Mouse (Mus musculus) limb, embryonic 10.5 days (tissue): ENCODE data around the gene Ttc6. TPM values are rescaled to one million over a fixed set of nuclear protein-coding genes. Genes with fewer than 3 reads are reported as not detected.
A peak's percentile ranks its signal among the peaks of the same experiment; 100 is the strongest.

ENCODE experiments used
- DNase-seq: peaks from one replicate; pipeline ENCODE4 v3.0.0-alpha.2; 2017; ENCODE audit warnings: low spot score
- H3K27ac ChIP-seq: fragments of 300-500 bp; sonication (generic); 2 replicates; pipeline ENCODE4 v1.5.1; 2016; ENCODE audit warnings: mild to moderate bottlenecking
- H3K27me3 ChIP-seq: fragments of 300-500 bp; sonication (generic); 2 replicates; pipeline ENCODE4 v1.6.1; 2016; ENCODE audit warnings: low read depth, mild to moderate bottlenecking; ENCODE audit not compliant: poor library complexity, severe bottlenecking
- H3K36me3 ChIP-seq: fragments of 300-500 bp; sonication (generic); 2 replicates; pipeline ENCODE4 v1.6.1; 2016; ENCODE audit warnings: mild to moderate bottlenecking, moderate library complexity
- H3K4me1 ChIP-seq: fragments of 300-500 bp; sonication (generic); 2 replicates; pipeline ENCODE4 v1.6.1; 2016
- H3K4me3 ChIP-seq: fragments of 300-500 bp; sonication (generic); 2 replicates; pipeline ENCODE4 v1.5.1; 2016; ENCODE audit warnings: mild to moderate bottlenecking, moderate library complexity
- H3K9me3 ChIP-seq: fragments of 300-500 bp; sonication (generic); replicated peaks from 2 replicates; pipeline ENCODE4 v1.6.1; 2016; ENCODE audit warnings: mild to moderate bottlenecking
- WGBS: fragments of 180-500 bp; shearing (Covaris S2); methylation state at CpG from one replicate; pipeline ENCODE4 v1.1.7; 2016; 5-methylcytosine and 5-hydroxymethylcytosine counted together
- polyA plus RNA-seq: library from polyadenylated mRNA; unstranded; fragments of >200 nt; fragmentation: Nextera tagmentation; extraction: Ambion mirVana; gene quantifications from 2 replicates; pipeline ENCODE4 v1.2.1, GENCODE M21; 2016

Ttc6 gene
- 0.04 and 0.05 TPM in 2 replicates for polyA plus RNA-seq

DNA sequence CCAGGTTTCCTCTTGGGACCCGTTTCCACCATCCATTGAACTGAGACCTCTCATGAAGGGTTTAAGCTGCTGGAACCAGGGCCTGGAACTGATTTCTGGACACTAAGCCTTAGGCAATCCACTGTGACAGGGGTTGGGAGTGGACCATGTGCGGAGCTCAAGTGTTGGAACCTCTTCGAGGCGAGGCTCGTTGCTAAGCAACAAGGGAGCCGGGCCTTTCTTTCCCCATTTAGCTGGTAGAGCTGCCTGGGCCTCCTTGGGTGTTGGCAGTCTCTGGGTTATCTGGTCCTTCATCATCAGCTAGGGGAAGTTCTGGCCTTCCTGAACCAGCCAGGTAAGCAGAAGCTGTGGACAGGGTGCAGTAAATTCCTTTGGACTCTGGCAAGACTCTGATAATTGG lies at the start of gene Ttc6:
Gene Ttc6, plus strand, starts transcription at position 205 of the 400 bp plus-strand sequence.
- H3K4me3 ChIP-seq: no peak within 1 kb of the TSS
- no peaks in the 10 kb centered on the region for H3K9me3 ChIP-seq
- peaks cover 4% of the 10 kb centered on the region; the same call in 1 of the 2 replicates for H3K27me3 ChIP-seq
- no peaks in the 10 kb centered on the region for H3K36me3 ChIP-seq
- H3K4me1 ChIP-seq: no peaks in the 10 kb centered on the region
- DNase-seq: no peak
- WGBS: 83% methylated on average over 6 of the region's 6 CpGs
- H3K27ac ChIP-seq: no peak within 1 kb of the TSS

DNA sequence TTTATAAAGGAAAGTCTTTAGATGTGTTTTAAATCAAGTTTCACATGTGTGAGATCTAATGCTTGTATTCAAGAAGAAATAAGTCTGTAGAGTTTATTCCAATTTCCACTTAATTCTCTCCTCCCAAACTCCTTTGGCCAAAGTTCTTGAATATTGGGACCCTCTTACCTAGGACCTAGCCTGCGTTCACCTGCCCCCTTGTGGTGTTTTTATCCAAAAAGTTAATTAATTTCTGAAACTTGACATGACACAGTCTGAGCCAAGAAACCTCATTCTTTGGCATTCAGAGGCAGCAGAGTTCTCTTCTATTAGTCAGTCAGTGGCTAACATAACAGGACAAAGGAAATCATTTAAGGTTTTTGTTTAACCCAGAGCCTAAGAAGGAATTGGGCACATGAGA lies 49.4 kb upstream of the Ttc6 start:
- no peaks in the 10 kb centered on the region for H3K27me3 ChIP-seq
- H3K36me3 ChIP-seq: no peaks in the 10 kb centered on the region
- DNase-seq: no peak
- 56% methylated on average over 1 of the region's 1 CpGs for WGBS
- no peaks in the 10 kb centered on the region for H3K9me3 ChIP-seq
- H3K27ac ChIP-seq: no peak overlapping the region
- H3K4me1 ChIP-seq: no peaks in the 10 kb centered on the region
- no peak overlapping the region for H3K4me3 ChIP-seq

DNA sequence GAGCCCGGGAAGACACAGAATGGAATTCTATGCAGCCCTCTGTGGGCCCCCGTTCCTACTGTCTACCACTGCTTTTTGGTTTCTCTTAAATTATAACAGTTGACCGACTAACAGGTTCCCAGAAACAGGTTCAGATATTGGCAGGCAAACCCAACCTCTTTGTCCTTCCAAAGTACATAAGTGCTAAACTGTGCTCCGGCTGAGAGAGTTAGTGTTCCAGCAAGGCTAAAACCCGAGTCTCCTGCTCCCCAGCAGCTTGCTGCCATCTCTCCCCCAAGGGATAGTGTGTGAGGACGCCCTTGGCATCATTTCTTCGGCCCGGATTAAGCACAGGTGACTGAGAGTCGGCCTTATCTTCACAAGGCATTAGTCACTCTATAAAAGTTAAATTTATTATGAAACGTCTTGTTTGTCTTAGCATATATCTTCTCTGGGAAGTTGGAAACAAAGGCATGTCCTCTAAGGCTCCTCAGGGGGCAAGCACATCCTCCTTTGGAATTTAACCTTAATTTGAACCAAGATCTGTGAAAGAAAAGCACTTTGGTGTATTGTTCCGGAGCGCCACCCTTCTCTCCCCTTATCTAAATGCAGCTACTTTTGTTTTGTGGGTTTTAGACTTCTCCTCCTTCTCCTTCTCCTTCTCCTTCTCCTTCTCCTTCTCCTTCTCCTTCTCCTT lies 48.1 kb upstream of the Ttc6 start:
- WGBS: 60% methylated on average over 12 of the region's 12 CpGs
- no peak for DNase-seq
- H3K9me3 ChIP-seq: no peaks in the 10 kb centered on the region
- no peaks in the 10 kb centered on the region for H3K27me3 ChIP-seq
- no peak overlapping the region for H3K27ac ChIP-seq
- H3K4me1 ChIP-seq: no peaks in the 10 kb centered on the region
- no peaks in the 10 kb centered on the region for H3K36me3 ChIP-seq
- H3K4me3 ChIP-seq: no peak overlapping the region

DNA sequence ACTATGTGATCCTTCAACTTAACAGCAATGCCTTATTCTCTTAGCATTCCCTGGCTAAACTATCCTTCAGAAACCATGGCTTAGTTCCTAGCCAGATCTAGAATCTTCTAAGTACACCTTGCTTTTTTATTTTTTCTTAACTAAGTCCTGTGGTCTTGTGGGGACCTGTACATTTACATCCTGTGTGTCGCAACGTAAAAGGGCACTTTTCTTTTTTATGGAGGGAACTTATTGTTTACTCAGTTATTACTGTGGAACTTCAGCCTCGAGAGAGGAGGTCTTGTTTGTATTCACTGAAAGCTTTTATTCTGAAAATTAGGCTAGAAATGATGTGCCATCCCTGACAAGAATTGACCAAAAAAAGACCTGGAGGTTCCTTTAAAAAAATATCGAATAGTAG lies 35.6 kb upstream of the Ttc6 start:
- Histone ChIP-seq H3K27me3 (peaks cover 32% of the 10 kb centered on the region), H3K36me3 (no peaks in the 10 kb centered on the region), H3K4me3 (no peak overlapping the region), H3K9me3 (no peaks in the 10 kb centered on the region), H3K27ac (no peak overlapping the region), H3K4me1 (peaks cover 6% of the 10 kb centered on the region; the same call in 1 of the 2 replicates)
- DNase-seq: no peak
- 88% methylated on average over 4 of the region's 4 CpGs for WGBS

DNA sequence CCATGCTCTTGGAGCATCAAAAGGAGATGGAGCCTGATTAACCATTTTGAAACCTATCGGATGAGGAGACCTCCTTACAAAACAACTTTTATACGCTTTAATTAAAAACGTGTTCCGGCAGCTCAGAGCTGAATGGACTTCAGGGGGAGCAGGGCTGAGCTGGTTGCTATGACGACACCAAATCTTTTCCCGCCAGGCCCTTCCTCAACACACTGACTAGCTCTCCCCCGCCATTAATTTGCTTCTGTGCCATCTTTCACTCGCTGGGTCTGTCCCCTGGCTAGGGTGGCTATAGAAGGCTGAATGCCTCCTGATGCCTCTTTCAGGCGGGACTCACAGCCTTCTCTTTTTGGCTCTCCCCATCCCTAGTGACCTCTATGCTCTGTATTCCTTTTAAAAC lies 33.4 kb upstream of the Ttc6 start:
- Histone ChIP-seq H3K27ac (no peak overlapping the region), H3K27me3 (peaks cover 53% of the 10 kb centered on the region), H3K4me3 (no peak overlapping the region), H3K4me1 (peaks cover 13% of the 10 kb centered on the region), H3K36me3 (no peaks in the 10 kb centered on the region), H3K9me3 (no peaks in the 10 kb centered on the region)
- WGBS: 17% methylated on average over 9 of the region's 9 CpGs
- no peak for DNase-seq

DNA sequence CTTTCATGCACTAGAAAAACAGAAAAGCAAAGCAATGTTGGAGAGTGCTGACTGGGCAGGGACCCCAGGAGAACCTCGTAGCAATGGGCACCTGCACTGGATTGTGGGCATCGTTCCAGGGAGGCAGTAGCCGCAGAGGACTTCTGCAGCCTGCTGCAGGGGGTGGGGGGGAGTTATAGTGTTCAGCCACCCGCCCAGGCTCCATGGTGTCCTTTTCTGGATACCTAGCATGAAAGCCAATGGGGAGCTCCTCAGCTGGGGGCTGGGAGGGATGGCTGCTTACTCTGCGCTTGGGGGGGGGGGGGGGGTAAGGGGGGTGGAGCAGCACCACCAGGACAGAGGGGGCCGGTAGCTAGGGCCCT lies 29.4 kb upstream of the Ttc6 start:
- no peak for DNase-seq
- peaks cover 26% of the 10 kb centered on the region for H3K4me1 ChIP-seq
- H3K9me3 ChIP-seq: no peaks in the 10 kb centered on the region
- under 1% methylated on average over 6 of the region's 6 CpGs for WGBS
- H3K4me3 ChIP-seq: peak overlapping the region; percentile 37
- peaks cover 94% of the 10 kb centered on the region for H3K27me3 ChIP-seq
- peak overlapping the region; percentile 44; the same call in 1 of the 2 replicates for H3K27ac ChIP-seq
- no peaks in the 10 kb centered on the region for H3K36me3 ChIP-seq

DNA sequence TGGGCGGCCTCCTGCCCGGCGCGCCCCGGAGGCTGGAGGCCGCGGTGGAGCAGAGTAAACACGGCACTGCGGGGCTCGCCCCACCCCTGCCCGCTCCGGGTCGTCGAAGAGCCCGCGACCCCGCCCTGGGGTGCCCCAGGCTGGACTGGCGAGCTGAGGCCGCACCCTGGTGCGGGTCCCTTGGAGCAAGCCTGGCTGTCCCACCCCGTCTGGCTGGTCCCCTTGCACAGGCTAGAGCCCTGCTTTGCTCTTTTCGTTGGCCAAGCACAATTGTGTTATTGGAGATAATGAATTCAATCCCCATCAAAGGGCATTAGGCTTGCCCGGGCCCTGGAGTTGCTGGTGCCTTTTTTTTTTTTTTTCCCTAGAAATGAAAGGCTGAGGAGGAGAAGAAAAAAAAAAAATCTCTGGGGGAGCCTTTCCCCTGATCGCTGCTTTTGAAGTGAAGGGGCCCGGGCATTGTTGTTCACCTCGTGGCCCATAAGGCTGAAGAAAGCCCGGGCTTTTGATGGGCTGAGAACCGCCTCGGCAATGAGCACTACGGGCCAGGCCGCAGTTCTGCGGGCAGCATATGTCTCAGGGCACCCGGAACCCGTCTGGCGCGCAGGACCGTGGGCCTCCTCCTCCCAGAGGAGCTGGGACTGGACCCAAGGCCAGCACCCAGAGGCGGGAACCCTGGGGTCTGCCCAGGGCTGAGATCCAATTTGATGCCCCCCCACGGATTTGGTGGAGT lies 28.9 kb upstream of the Ttc6 start:
- WGBS: under 1% methylated on average over 39 of the region's 39 CpGs
- Histone ChIP-seq H3K27ac (peak overlapping the region; percentile 44), H3K9me3 (no peaks in the 10 kb centered on the region), H3K4me1 (peaks cover 26% of the 10 kb centered on the region), H3K36me3 (no peaks in the 10 kb centered on the region), H3K27me3 (peaks cover 98% of the 10 kb centered on the region), H3K4me3 (peak overlapping the region; percentile 37)
- DNase-seq: peak; percentile 50

DNA sequence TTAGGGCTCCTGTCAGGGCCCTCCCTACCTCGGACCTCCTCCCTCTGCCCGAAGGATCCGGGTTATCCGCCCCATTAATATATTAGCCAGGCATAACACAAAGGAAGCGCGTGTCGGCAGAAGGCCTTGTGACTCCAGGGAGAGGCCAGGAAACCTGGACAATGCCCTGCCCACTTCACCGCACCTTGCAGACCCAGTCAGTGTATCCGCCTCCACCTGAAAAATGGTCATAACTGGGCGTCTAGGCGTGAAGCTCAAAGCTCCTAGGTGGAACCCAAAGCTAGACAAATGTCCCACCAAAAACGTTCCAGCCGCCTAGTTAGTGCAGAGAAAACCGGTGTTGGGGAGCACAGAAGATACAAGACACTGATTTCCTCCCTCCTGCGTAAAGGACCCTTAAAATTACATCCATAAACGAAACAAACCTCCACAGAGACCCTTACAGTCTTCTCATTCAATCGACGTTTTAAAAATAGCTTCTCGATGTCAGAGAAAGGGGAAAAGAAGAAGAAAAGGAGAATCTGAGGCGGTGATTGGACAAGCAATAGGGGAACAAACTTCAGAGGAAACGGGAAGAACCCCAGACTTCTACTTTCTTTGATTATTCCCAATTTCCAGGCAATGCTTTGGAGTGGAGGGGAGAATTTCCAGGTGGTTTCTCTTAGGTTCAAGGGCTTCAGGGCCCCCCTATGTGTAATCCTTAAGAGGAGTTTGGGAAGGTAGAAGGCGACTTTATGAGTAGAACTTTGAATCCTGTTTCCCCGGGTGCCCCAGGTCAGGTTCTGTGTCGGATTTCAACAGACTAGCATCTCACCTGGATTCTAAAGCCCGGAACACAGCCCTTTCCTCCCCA lies 27.6 kb upstream of the Ttc6 start:
- peaks cover 100% of the 10 kb centered on the region for H3K27me3 ChIP-seq
- DNase-seq: peak; percentile 59
- H3K36me3 ChIP-seq: no peaks in the 10 kb centered on the region
- 2% methylated on average over 25 of the region's 25 CpGs for WGBS
- peaks cover 20% of the 10 kb centered on the region for H3K4me1 ChIP-seq
- no peak overlapping the region for H3K27ac ChIP-seq
- no peaks in the 10 kb centered on the region for H3K9me3 ChIP-seq
- H3K4me3 ChIP-seq: no peak overlapping the region

DNA sequence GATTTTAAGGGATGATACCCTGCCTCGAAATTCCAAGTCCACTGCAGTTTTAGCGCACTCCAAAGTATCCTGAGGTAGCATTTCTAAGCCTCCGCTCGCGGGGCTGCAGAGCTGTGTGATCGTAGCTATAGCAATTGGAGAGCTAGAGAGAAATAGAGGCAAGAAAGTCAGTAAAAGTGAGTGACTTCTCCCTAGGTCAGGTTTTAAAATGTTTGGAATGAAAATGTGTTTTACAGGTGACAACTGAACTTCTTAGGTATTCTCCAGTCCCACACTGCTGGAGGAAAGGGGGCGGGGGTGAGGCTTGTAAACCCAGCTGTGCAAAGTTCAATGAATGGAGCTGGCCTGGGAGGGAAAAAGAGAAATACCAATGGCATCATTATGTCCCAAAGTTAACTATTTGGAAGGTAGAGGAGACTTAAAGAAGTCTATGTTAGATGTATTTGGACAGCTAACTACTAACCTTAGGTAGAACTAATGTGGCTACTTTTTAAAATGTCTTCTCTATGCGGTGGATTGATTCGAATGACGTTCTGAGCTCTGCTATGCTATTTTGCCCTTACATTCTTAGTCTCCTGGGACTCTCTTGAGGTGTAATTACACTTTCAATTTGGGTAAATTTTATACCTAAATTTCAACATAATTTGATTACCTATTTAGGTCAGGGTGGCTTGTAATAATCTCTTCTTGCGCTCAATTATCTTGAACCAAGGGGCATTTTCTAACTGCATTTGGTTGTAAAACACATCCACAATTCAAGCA lies 26.8 kb upstream of the Ttc6 start:
- peaks cover 23% of the 10 kb centered on the region for H3K4me1 ChIP-seq
- H3K27ac ChIP-seq: no peak overlapping the region
- DNase-seq: no peak
- H3K27me3 ChIP-seq: peaks cover 100% of the 10 kb centered on the region
- no peaks in the 10 kb centered on the region for H3K9me3 ChIP-seq
- no peak overlapping the region for H3K4me3 ChIP-seq
- 3% methylated on average over 11 of the region's 11 CpGs for WGBS
- no peaks in the 10 kb centered on the region for H3K36me3 ChIP-seq

DNA sequence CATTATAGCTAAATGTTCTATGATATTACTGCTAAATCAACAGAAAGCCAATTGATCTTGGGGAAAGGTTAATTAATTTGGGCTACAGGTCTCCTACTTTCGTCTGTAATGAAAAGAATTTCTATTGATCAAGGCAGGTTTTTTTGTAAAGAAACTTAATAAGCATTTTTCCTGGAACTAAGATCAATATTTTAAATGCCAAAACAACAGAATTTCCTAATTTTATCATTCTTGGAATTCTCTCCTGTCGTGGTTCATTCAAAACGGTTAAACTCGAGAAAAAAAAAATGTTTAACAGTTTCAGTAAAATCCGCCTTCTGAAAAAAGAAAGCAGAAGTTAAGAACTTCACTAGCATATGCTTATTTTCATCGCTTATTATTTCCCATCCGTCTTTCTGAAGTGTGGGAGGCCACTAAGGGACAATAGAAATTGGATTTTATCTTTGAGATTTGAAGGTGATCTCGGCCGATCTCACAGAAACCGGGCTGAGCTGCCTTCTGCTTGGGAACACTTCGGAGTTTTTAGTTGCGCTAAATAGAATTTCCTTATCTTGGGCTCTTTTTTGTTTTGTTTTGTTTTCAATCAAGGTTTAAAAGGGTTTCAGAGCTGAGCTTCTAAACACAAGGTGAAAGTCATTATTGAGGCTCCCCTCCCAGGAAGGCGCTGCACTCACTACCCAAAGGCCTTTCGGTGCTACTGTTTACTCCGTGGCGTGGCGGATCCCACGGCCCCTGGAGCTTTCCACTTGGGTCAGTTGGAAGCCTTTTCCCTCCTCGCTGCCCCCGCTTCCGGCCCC lies 25.9 kb upstream of the Ttc6 start:
- H3K4me1 ChIP-seq: peaks cover 32% of the 10 kb centered on the region
- peak; percentile 59 for DNase-seq
- H3K9me3 ChIP-seq: no peaks in the 10 kb centered on the region
- peaks cover 100% of the 10 kb centered on the region for H3K27me3 ChIP-seq
- H3K36me3 ChIP-seq: no peaks in the 10 kb centered on the region
- H3K27ac ChIP-seq: peak overlapping the region; percentile 71; the same call in 1 of the 2 replicates
- under 1% methylated on average over 21 of the region's 21 CpGs for WGBS
- peak overlapping the region; percentile 55 for H3K4me3 ChIP-seq

DNA sequence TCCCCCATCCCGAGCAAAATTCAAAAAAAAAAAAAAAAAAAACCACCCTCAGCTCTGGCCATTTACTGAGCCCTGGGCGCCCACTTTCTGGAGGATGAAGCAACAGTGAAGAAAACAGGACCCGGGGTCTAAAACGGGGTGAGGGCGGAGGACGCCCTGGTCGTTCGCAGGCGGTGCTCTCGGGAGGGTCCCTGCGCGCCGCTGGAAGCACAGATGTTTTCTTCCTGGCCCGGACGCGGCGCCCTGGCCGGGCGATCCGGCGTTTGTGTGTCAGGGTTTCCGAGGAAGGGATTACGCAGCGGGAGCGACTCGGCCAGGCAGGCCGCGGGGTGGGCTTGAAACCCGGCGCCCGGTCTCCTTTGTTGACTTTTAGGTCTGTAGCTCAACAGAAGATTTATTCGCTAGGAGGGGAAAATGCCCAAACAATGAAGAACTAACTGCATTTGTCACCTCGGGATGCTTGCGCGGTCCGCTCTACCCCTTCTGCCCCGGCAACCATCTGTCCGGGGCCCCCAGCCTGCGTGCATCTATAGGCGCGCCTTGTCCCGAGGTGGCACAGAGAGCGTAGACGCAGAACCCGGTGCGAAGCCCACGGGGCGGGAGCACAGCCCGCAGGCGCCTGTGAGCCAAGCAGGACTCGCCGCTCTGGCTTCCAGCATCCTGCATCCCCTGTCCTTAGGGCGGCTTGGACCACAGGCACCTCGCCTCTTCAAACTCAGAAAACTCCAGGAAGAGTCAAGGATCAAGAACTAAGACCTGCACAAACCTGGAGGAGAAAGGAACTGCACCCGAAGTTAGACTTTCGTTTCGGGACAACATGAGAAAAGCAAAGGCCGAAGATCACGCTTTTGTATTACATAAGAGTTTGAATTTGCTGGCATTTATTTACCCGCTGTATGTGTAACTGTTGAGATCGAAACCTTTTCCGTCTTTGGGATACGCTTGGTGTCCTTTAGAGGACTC lies 25.0 kb upstream of the Ttc6 start:
- Histone ChIP-seq H3K4me3 (peak overlapping the region; percentile 55), H3K4me1 (peaks cover 36% of the 10 kb centered on the region), H3K36me3 (no peaks in the 10 kb centered on the region), H3K9me3 (no peaks in the 10 kb centered on the region), H3K27me3 (peaks cover 100% of the 10 kb centered on the region), H3K27ac (peak overlapping the region; percentile 71)
- peak; percentile 81 for DNase-seq
- under 1% methylated on average over 63 of the region's 63 CpGs for WGBS
